Mouse (Mus musculus) E14TG2a.4 (cell line): Measurements from ENCODE around the gene St3gal6.

Source experiments
- H3K27me3 ChIP-seq: 2 replicates; pipeline ENCODE4 v1.6.1; 2014; ENCODE audit warnings: low read length, control low read depth; ENCODE audit not compliant: insufficient read depth
- H3K36me3 ChIP-seq: 2 replicates; pipeline ENCODE4 v1.6.1; 2014; ENCODE audit warnings: low read length, control low read depth; ENCODE audit not compliant: insufficient read depth
- H3K4me1 ChIP-seq: replicated peaks from 2 replicates; pipeline ENCODE4 v1.6.1; 2014; ENCODE audit warnings: low read depth, low read length, control low read depth
- H3K4me3 ChIP-seq: replicated peaks from 2 replicates; pipeline ENCODE4 v1.5.1; 2014; ENCODE audit warnings: mild to moderate bottlenecking, low read length
- H3K9me3 ChIP-seq: 2 replicates; pipeline ENCODE4 v1.6.1; 2014; ENCODE audit warnings: low read length, control low read depth
- CTCF ChIP-seq: conservative IDR thresholded peaks from 2 replicates; pipeline ENCODE4 v1.5.1; 2014; ENCODE audit warnings: low read length
- NANOG ChIP-seq: IDR thresholded peaks from 2 replicates; pipeline ENCODE4 v1.6.1; 2014; ENCODE audit warnings: borderline replicate concordance, low read length, mixed read lengths
- POU5F1 ChIP-seq: IDR thresholded peaks from 2 replicates; pipeline ENCODE4 v1.6.1; 2014; ENCODE audit warnings: low read length, borderline replicate concordance

St3gal6 gene

DNA sequence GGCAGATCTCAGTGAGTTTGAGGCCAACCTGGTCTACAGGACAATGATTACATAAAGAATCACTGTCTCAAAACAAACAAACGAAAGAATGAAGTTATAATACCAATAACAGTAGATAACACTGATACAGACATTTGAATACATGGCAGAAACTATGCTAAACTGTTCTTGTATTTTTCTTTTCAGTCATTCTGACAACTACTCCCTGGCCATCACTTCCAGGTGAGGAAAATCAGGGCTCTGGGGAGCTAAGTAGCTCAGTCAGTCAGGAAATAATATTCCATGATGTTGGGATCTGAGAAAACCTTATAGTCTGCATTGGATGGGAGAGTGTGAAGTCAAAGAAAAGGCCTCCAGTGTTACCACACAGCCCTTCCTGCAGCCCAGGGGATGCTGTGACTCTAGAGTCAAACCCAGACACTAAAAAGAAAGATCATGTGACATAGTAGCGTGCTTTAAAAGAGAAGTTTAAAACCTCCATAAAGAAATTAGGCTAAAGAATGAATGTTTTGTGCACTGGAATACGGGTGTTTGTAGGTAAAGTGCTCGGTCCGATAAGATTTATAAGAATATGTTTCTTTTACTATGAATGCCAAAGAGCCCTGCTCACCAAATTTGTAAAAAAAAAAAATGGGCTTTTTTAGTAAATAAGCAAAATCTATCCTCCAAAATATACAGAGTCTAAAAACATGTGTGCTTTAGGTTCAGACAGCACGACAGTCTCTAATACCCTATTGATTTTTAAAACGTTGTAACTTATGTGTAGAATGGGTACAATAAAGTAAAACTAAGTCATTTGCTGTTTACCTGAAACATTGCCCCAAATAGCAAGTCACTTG is 6.9 kb downstream of the St3gal6 start:
- Histone ChIP-seq H3K9me3 (no peaks in the 10 kb centered on the region), H3K4me3 (no peak overlapping the region), H3K36me3 (no peaks in the 10 kb centered on the region), H3K27me3 (peaks cover 26% of the 10 kb centered on the region), H3K4me1 (peaks cover 6% of the 10 kb centered on the region)
- no peak for TF ChIP-seq CTCF
- no peak for TF ChIP-seq NANOG
- no peak for TF ChIP-seq POU5F1

- Histone ChIP-seq H3K27me3 (peaks cover 17% of the 10 kb centered on the region), H3K36me3 (no peaks in the 10 kb centered on the region), H3K9me3 (no peaks in the 10 kb centered on the region), H3K4me1 (0 out of 2 replicates have a peak, but pooled peaks cover 5% of the 10 kb centered on the region), H3K4me3 (no peak overlapping the region)
- no peak for TF ChIP-seq POU5F1
- no peak for TF ChIP-seq CTCF
- no peak for TF ChIP-seq NANOG
Observed at GRCm38 (mm10) chr16:58516161-58516560, 7.9 kb downstream of the St3gal6 start.

GRCm38 (mm10) chr16:58514565-58514964 is 9.5 kb downstream of the St3gal6 start:
- TF ChIP-seq NANOG: no peak
- TF ChIP-seq CTCF: peak; percentile 64
- no peak for TF ChIP-seq POU5F1
- H3K4me1 ChIP-seq: 0 out of 2 replicates have a peak, but pooled peaks cover 5% of the 10 kb centered on the region

DNA sequence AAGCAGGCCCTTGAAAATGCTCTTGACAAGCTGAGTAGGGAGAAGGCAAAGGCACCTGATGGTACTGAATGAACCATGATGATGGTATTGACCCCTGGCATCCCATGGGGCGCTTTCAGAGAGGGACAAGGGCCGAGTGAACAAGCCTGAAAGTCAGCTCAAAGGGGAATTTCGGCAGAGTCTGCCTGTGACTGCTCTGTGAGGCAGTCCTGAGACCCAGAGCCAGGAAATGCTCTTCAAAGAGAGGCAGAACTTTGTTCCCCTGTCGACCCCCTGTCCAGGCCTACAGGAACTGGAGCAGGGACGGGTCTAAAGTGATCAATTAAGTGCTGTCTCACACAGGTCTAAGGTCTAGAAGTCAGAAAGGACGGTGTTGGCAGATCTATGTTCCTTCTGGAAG is 10.3 kb downstream of the St3gal6 start:
- Histone ChIP-seq H3K36me3 (no peaks in the 10 kb centered on the region), H3K4me1 (0 out of 2 replicates have a peak, but pooled peaks cover 5% of the 10 kb centered on the region), H3K9me3 (no peaks in the 10 kb centered on the region), H3K4me3 (no peak overlapping the region), H3K27me3 (peaks cover 2% of the 10 kb centered on the region; the same call in 1 of the 2 replicates)
- TF ChIP-seq NANOG (no peak), POU5F1 (no peak), CTCF (no peak)

More at GRCm38 (mm10) chr16:58514565-58514964, 9.5 kb downstream of the St3gal6 start:
- Histone ChIP-seq H3K4me3 (0 out of 2 replicates have a peak overlapping the region, but pooled peaks have one; percentile 10), H3K27me3 (peaks cover 3% of the 10 kb centered on the region), H3K36me3 (no peaks in the 10 kb centered on the region), H3K9me3 (no peaks in the 10 kb centered on the region)

DNA sequence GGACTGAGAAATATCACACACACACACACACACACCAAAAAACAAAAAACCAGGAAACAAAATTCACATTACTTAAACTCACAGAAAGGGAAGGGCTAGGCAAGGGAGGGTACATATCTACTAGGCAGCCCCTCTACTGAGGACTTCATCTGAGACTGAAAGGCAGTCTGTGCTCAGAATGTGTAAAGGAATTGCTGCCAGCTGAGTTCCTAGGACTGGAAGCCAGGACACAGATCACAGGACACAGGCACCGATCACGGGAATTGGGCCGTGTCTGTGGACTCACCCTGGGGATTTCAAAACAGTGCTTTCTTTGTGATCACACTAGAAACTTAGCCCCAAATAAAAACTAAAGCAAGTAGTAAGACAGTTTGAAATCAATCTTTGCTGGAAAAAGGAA is 11.2 kb downstream of the St3gal6 start:
- TF ChIP-seq NANOG: no peak
- TF ChIP-seq CTCF: no peak
- TF ChIP-seq POU5F1: no peak
- no peak overlapping the region for H3K4me3 ChIP-seq
- no peaks in the 10 kb centered on the region for H3K9me3 ChIP-seq
- no peaks in the 10 kb centered on the region; the same call in 1 of the 2 replicates for H3K27me3 ChIP-seq
- H3K4me1 ChIP-seq: 0 out of 2 replicates have a peak, but pooled peaks cover 2% of the 10 kb centered on the region
- H3K36me3 ChIP-seq: no peaks in the 10 kb centered on the region

- no peaks in the 10 kb centered on the region; the same call in 1 of the 2 replicates for H3K27me3 ChIP-seq
- no peak for TF ChIP-seq CTCF
- no peak for TF ChIP-seq NANOG
- no peak for TF ChIP-seq POU5F1
- no peaks in the 10 kb centered on the region for H3K36me3 ChIP-seq
- no peaks in the 10 kb centered on the region for H3K9me3 ChIP-seq
- H3K4me1 ChIP-seq: 0 out of 2 replicates have a peak, but pooled peaks cover 2% of the 10 kb centered on the region
- H3K4me3 ChIP-seq: no peak overlapping the region
Observed at GRCm38 (mm10) chr16:58512181-58512761, 11.8 kb downstream of the St3gal6 start.

DNA sequence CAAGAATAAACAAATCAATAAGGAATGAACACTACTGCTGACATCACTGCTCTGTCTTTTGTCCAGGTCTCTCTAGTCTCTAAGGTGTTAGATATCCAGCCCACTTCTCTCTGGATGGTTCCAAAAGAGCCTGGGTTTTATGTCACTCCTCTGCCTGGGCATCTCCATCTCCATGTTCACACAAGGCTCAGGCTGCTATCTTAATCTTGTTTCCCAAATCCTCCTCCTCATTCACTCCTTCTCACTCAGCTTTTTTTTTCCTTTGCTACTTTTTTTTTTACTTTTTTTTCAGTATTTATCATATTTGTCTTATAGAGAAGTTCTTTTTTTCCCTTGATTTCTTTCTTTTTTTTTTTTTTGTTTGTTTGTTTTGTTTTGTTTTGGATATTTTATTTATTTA is 19.1 kb downstream of the St3gal6 start:
- TF ChIP-seq CTCF (no peak), POU5F1 (no peak), NANOG (no peak)
- Histone ChIP-seq H3K27me3 (no peaks in the 10 kb centered on the region), H3K36me3 (no peaks in the 10 kb centered on the region), H3K4me3 (no peak overlapping the region), H3K4me1 (no peaks in the 10 kb centered on the region), H3K9me3 (no peaks in the 10 kb centered on the region; the same call in 1 of the 2 replicates)

- no peak overlapping the region for H3K4me3 ChIP-seq
- H3K4me1 ChIP-seq: no peaks in the 10 kb centered on the region
- no peaks in the 10 kb centered on the region; the same call in 1 of the 2 replicates for H3K9me3 ChIP-seq
- no peaks in the 10 kb centered on the region for H3K27me3 ChIP-seq
- no peaks in the 10 kb centered on the region for H3K36me3 ChIP-seq
- TF ChIP-seq POU5F1 (no peak), NANOG (no peak), CTCF (no peak)
Observed at GRCm38 (mm10) chr16:58502566-58502965, 21.5 kb downstream of the St3gal6 start.
